Comparison of ENCODE assay signal across 8 mouse cellular contexts in genomic region chr9:37530031-37530887, GRCm38 (mm10). TPM values are rescaled to one million over a fixed set of nuclear protein-coding genes. Genes with fewer than 3 reads are reported as not detected.
DNase-seq lines count a peak whose midpoint lies in the region; ATAC-seq and TF ChIP-seq lines count a peak whose summit lies in the region.

No protein-coding gene starts in this region.

- DNase-seq in thymus, postnatal 4 days: peak; percentile 53
- no peak for DNase-seq in thymus, postnatal 25 days
- peak; percentile 45 to 52 for DNase-seq in cerebellum, postnatal 36 days
- DNase-seq in heart, adult 18-20 months: peak; percentile 81 to 94
- peak; percentile 87 to 91 for DNase-seq in lung, adult 18-20 months
- no peak for DNase-seq in left cerebral cortex, adult 11 months (ENCODE audit: low spot score)

- TF ChIP-seq CTCF in intestine, postnatal 0 days (IDR thresholded peaks at IDR 0.05; ENCODE audit: low read depth): peak; percentile 57

- peak overlapping the region; percentile 45 for H3K4me3 ChIP-seq in intestine, postnatal 0 days (ENCODE audit: low read depth, low read length)

- peak overlapping the region; percentile 54 for H3K27ac ChIP-seq in intestine, postnatal 0 days (ENCODE audit: low read depth, low read length)

- peaks cover 7% of the 10 kb centered on the region; the same call in 1 of the 2 replicates for H3K4me1 ChIP-seq in intestine, postnatal 0 days (replicated peaks; ENCODE audit: control insufficient read depth, insufficient read depth, low read length)

- WGBS in intestine, postnatal 0 days: 4% methylated on average over 32 of the region's 32 CpGs

- ATAC-seq in intestine, postnatal 0 days: peak; percentile 52
- ATAC-seq in neutrophil, adult 5-6 weeks (ENCODE audit: extremely low read depth, insufficient number of reproducible peaks, low FRiP score, poor library complexity, severe bottlenecking): peak; percentile 53; the same call in 1 of the 2 replicates

- no peaks in the 10 kb centered on the region for H3K9me3 ChIP-seq in intestine, postnatal 0 days (ENCODE audit: control insufficient read depth)

- H3K36me3 ChIP-seq in intestine, postnatal 0 days (ENCODE audit: control insufficient read depth, insufficient read depth): peaks cover 4% of the 10 kb centered on the region; the same call in 1 of the 2 replicates

- peaks cover 22% of the 10 kb centered on the region for H3K27me3 ChIP-seq in intestine, postnatal 0 days (replicated peaks; ENCODE audit: control insufficient read depth, insufficient read depth, low read length)

- peak overlapping the region; percentile 95 for H3K4me2 ChIP-seq in intestine, postnatal 0 days (replicated peaks; ENCODE audit: low read depth)

- H3K9ac ChIP-seq in intestine, postnatal 0 days (ENCODE audit: low read depth, low read length): peak overlapping the region; percentile 23; the same call in 1 of the 2 replicates

RNA-seq across cellular contexts. Expression of gene Esam, which starts 2.4 kb away (rescaled TPM):
- total RNA-seq in heart, adult 18-20 months (2021): 10 to 100 TPM; 67.1 to 69.5 TPM
- 27.5 and 28.6 TPM in 2 replicates for polyA plus RNA-seq in intestine, postnatal 0 days (2015; fragmentation: Nextera tagmentation; extraction: Ambion mirVana)
- total RNA-seq in neutrophil, adult 5-6 weeks (2017): 1.9 and 2.1 TPM in 2 replicates

RNA-seq across cellular contexts. Expression of gene Vsig2, which starts 8.8 kb away (rescaled TPM):
- 1 to 10 TPM; 3.9 to 4.9 TPM for total RNA-seq in heart, adult 18-20 months (2021)
- polyA plus RNA-seq in intestine, postnatal 0 days (2015; fragmentation: Nextera tagmentation; extraction: Ambion mirVana): 6.1 and 10.3 TPM in 2 replicates
- total RNA-seq in neutrophil, adult 5-6 weeks (2017): 0.70 TPM in 1 of 2 replicates, not detected in the other

RNA-seq across cellular contexts. Expression of gene Nrgn, which starts 22.4 kb away (rescaled TPM):
- 1 to 10 TPM; 5.7 to 6.2 TPM for total RNA-seq in heart, adult 18-20 months (2021)
- 1.2 and 1.9 TPM in 2 replicates for polyA plus RNA-seq in intestine, postnatal 0 days (2015; fragmentation: Nextera tagmentation; extraction: Ambion mirVana)
- total RNA-seq in neutrophil, adult 5-6 weeks (2017): 13.3 and 15.0 TPM in 2 replicates

RNA-seq across cellular contexts. Expression of gene Siae, which starts 25.2 kb away (rescaled TPM):
- 1 to 10 TPM; 8.3 to 9.1 TPM for total RNA-seq in heart, adult 18-20 months (2021)
- polyA plus RNA-seq in intestine, postnatal 0 days (2015; fragmentation: Nextera tagmentation; extraction: Ambion mirVana): 15.0 and 22.1 TPM in 2 replicates
- 6.4 and 10.5 TPM in 2 replicates for total RNA-seq in neutrophil, adult 5-6 weeks (2017)

RNA-seq across cellular contexts. Expression of gene Msantd2, which starts 41.1 kb away (rescaled TPM):
- total RNA-seq in heart, adult 18-20 months (2021): 1 to 10 TPM; 5.9 to 7.9 TPM
- 7.4 and 8.8 TPM in 2 replicates for polyA plus RNA-seq in intestine, postnatal 0 days (2015; fragmentation: Nextera tagmentation; extraction: Ambion mirVana)
- 56.7 and 63.6 TPM in 2 replicates for total RNA-seq in neutrophil, adult 5-6 weeks (2017)

Comparison
In these comparisons a context has a peak if more than half of its experiments do, and no peak if none do; other contexts are left out.
1. DNase-seq: peak in thymus, postnatal 4 days (single experiment), cerebellum, postnatal 36 days (2 of 2), heart, adult 18-20 months (2 of 2) and lung, adult 18-20 months (2 of 2); none in thymus, postnatal 25 days (single experiment) and left cerebral cortex, adult 11 months (single experiment).
2. RNA of gene Esam, which starts 2.4 kb away (total RNA-seq): 67.1 to 69.5 TPM in heart, adult 18-20 months; 1.9 to 2.1 TPM in neutrophil, adult 5-6 weeks; every median in the first group is over 10 times any median in the second.